Mouse (Mus musculus): Measurements from ENCODE around the gene Mapk3. TPM values are rescaled to one million over a fixed set of nuclear protein-coding genes. Genes with fewer than 3 reads are reported as not detected.

Mapk3 gene
- total and polyA plus RNA-seq, 3 experiments, result 22.4 to 48.5 (median 25.3) TPM

DNA sequence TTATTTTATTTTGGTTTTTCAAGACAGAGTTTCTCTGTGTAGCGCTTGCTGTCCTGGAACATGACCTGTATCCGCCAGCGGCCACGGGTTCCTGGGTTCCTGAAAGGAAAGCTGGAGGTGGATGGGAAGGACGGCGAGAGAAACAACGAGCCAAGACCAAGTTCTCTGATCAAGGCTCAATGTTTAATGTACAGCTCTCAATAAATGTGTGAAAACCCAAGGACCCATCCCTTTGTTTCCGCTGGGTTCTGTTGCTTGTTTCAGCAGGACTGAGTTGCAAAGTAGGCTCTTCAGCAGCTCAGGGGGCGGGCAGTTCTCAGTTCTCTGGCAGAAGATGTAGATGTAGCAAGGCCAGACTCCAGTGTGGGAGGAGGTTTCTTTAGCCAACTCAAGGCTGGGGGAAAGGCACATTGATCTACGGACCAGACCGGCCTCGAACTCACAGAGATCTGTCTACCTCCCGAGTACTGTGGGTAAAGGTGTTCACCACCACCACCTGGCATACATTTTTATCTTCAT is 17.4 kb upstream of the Mapk3 start:
- no peak overlapping the region for H3K27ac ChIP-seq (ENCODE audit: insufficient read depth, low read depth)
- no peak for TF ChIP-seq POLR2AphosphoS2 (IDR thresholded peaks at IDR 0.05; ENCODE audit: low read depth, low read length)
- TF ChIP-seq TBP (conservative IDR thresholded peaks at IDR 0.05; ENCODE audit: low read depth, low read length), result no peak
- TF ChIP-seq CHD2 (IDR thresholded peaks at IDR 0.05; ENCODE audit: low read length), result no peak
- no peak for TF ChIP-seq RAD21 (IDR thresholded peaks at IDR 0.05; ENCODE audit: low read depth, low read length)
- TF ChIP-seq MYC (IDR thresholded peaks at IDR 0.05; ENCODE audit: low read depth, low read length), result no peak
- no peak for TF ChIP-seq ELF1 (IDR thresholded peaks at IDR 0.05; ENCODE audit: low read depth, low read length)
- TF ChIP-seq KAT2A (IDR thresholded peaks at IDR 0.05; ENCODE audit: insufficient replicate concordance, low read length), result no peak
- no peak for TF ChIP-seq USF2 (conservative IDR thresholded peaks at IDR 0.05; ENCODE audit: low read depth, low read length)
- no peak for TF ChIP-seq JUN (IDR thresholded peaks at IDR 0.05; ENCODE audit: insufficient read depth, low read depth, low read length)
- no peak for TF ChIP-seq SIN3A (IDR thresholded peaks at IDR 0.05; ENCODE audit: low read length)
- TF ChIP-seq MAX (IDR thresholded peaks at IDR 0.05; ENCODE audit: low read length), result no peak
- no peak for TF ChIP-seq RCOR1 (conservative IDR thresholded peaks at IDR 0.05; ENCODE audit: low read depth, low read length)
- TF ChIP-seq ZC3H11A (IDR thresholded peaks at IDR 0.05; ENCODE audit: low read depth, low read length), result no peak
- TF ChIP-seq NELFE (IDR thresholded peaks at IDR 0.05; ENCODE audit: low read depth, low read length), result no peak
- TF ChIP-seq CTCF (conservative IDR thresholded peaks at IDR 0.05 in 1 of 2, IDR thresholded peaks at IDR 0.05 in 1 of 2; ENCODE audit: low read depth in 2 of 2, low read length in 2 of 2), result no peak
- no peak for TF ChIP-seq MXI1 (IDR thresholded peaks at IDR 0.05; ENCODE audit: low read depth, low read length)
- TF ChIP-seq TCF12 (IDR thresholded peaks at IDR 0.05; ENCODE audit: low read depth, low read length), result no peak
- TF ChIP-seq NRF1 (IDR thresholded peaks at IDR 0.05; ENCODE audit: low read depth, low read length), result no peak
- no peak overlapping the region for H3K9ac ChIP-seq (ENCODE audit: insufficient read depth, low read depth)
- H3K27me3 ChIP-seq (replicated peaks), result no peaks in the 10 kb centered on the region
- in situ Hi-C loops (cut with MboI; ENCODE audit: low pct_ligation_motif_present, low pct_unique_long_range_greater_than_20kb, low sequenced_read_pairs), result no loop called here
- dilution Hi-C loops (cut with MboI; ENCODE audit: extremely low pct_ligation_motif_present, extremely low pct_unique_long_range_greater_than_20kb, low sequenced_read_pairs), result no loop called here
- H3K9me3 ChIP-seq (replicated peaks; ENCODE audit: low read length), result no peaks in the 10 kb centered on the region
- no peak overlapping the region for H3K4me3 ChIP-seq (replicated peaks in 1 of 3; ENCODE audit: low read depth in 2 of 3, low read length in 2 of 3, poor library complexity in 1 of 3)
- peaks cover 13 to 19% of the 10 kb centered on the region in 2 experiments for H3K4me1 ChIP-seq (ENCODE audit: control insufficient read depth in 1 of 2, insufficient read depth in 2 of 2)
- no peaks in the 10 kb centered on the region for H3K36me3 ChIP-seq (replicated peaks in 1 of 2; ENCODE audit: control insufficient read depth in 1 of 2, insufficient read depth in 1 of 2, low read length in 1 of 2)
- no peaks in the 10 kb centered on the region for H3K79me2 ChIP-seq (replicated peaks; ENCODE audit: control insufficient read depth, extremely low read depth, insufficient read depth, poor library complexity, severe bottlenecking)
- H3K4me2 ChIP-seq (ENCODE audit: insufficient read depth, low read depth, poor library complexity, severe bottlenecking), result no peak overlapping the region
- no peak for DNase-seq (ENCODE audit: extremely low read depth)

DNA sequence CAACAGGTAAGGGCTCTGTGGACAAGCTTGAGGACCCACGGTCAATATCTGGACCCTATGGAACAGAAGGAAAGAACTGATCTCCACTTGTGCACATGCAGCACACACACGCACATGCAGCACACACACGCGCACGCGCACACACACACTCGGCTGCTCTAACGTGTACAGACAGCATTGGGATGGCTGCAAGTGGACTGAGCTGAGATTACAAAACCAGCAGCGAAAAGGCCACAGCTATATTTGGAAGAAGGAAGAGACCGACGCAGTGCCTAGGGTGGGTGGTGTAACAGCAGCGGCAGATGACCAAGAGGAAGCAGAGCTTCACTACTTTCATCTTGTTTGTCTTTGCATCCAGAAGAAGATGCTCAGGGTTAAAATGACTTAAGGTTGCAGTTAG is 13.3 kb upstream of the Mapk3 start:
- Histone ChIP-seq H3K4me3 (replicated peaks in 1 of 3; ENCODE audit: low read depth in 2 of 3, low read length in 2 of 3, poor library complexity in 1 of 3) (peak overlapping the region in 2 of 3 experiments; percentile 26 to 39), H3K4me1 (ENCODE audit: control insufficient read depth in 1 of 2, insufficient read depth in 2 of 2) (peaks cover 14 to 36% of the 10 kb centered on the region in 2 experiments)

More for the DNA sequence above, 13.3 kb upstream of the Mapk3 start:
- in situ Hi-C loops (cut with MboI; ENCODE audit: low pct_ligation_motif_present, low pct_unique_long_range_greater_than_20kb, low sequenced_read_pairs), result no loop called here
- Histone ChIP-seq H3K9me3 (replicated peaks; ENCODE audit: low read length) (no peaks in the 10 kb centered on the region), H3K9ac (ENCODE audit: insufficient read depth, low read depth) (peak overlapping the region; percentile 36), H3K36me3 (replicated peaks in 1 of 2; ENCODE audit: control insufficient read depth in 1 of 2, insufficient read depth in 1 of 2, low read length in 1 of 2) (no peaks in the 10 kb centered on the region), H3K27ac (ENCODE audit: insufficient read depth, low read depth) (peak overlapping the region; percentile 48), H3K4me2 (ENCODE audit: insufficient read depth, low read depth, poor library complexity, severe bottlenecking) (peak overlapping the region; percentile 59), H3K27me3 (replicated peaks) (no peaks in the 10 kb centered on the region), H3K79me2 (replicated peaks; ENCODE audit: control insufficient read depth, extremely low read depth, insufficient read depth, poor library complexity, severe bottlenecking) (no peaks in the 10 kb centered on the region)
- dilution Hi-C loops (cut with MboI; ENCODE audit: extremely low pct_ligation_motif_present, extremely low pct_unique_long_range_greater_than_20kb, low sequenced_read_pairs), result no loop called here
- TF ChIP-seq TCF12 (IDR thresholded peaks at IDR 0.05; ENCODE audit: low read depth, low read length) (no peak), MYC (IDR thresholded peaks at IDR 0.05; ENCODE audit: low read depth, low read length) (0 out of 2 replicates have a peak, but pooled peaks have one; percentile 27), BHLHE40 (IDR thresholded peaks at IDR 0.05; ENCODE audit: low read depth, low read length) (peak; percentile 83), CHD2 (IDR thresholded peaks at IDR 0.05; ENCODE audit: low read length) (no peak), PAX5 (IDR thresholded peaks at IDR 0.05; ENCODE audit: low read length) (no peak), ELF1 (IDR thresholded peaks at IDR 0.05; ENCODE audit: low read depth, low read length) (0 out of 2 replicates have a peak, but pooled peaks have one; percentile 37), TBP (conservative IDR thresholded peaks at IDR 0.05; ENCODE audit: low read depth, low read length) (no peak), HCFC1 (IDR thresholded peaks at IDR 0.05; ENCODE audit: low read depth, low read length) (no peak), EP300 (IDR thresholded peaks at IDR 0.05; ENCODE audit: low read length) (no peak), UBTF (IDR thresholded peaks at IDR 0.05; ENCODE audit: low read depth, low read length) (no peak), GABPA (IDR thresholded peaks at IDR 0.05; ENCODE audit: insufficient replicate concordance, low read depth, low read length) (no peak), MXI1 (IDR thresholded peaks at IDR 0.05; ENCODE audit: low read depth, low read length) (0 out of 2 replicates have a peak, but pooled peaks have one; percentile 26), JUN (IDR thresholded peaks at IDR 0.05; ENCODE audit: insufficient read depth, low read depth, low read length) (no peak), ETS1 (conservative IDR thresholded peaks at IDR 0.05; ENCODE audit: low read depth, low read length) (no peak), MEF2A (IDR thresholded peaks at IDR 0.05; ENCODE audit: borderline replicate concordance, low read depth, low read length) (peak; percentile 79), ZC3H11A (IDR thresholded peaks at IDR 0.05; ENCODE audit: low read depth, low read length) (no peak), NRF1 (IDR thresholded peaks at IDR 0.05; ENCODE audit: low read depth, low read length) (peak; percentile 46), USF1 (IDR thresholded peaks at IDR 0.05; ENCODE audit: low read depth, low read length) (no peak)
- peak; percentile 38 for DNase-seq (ENCODE audit: extremely low read depth)
